Mouse (Mus musculus) E14TG2a.4 (cell line): ENCODE measurements around the gene Gm37240.

Experiments
- H3K27me3 ChIP-seq: 2 replicates; pipeline ENCODE4 v1.6.1; 2014; ENCODE audit warnings: low read length, control low read depth; ENCODE audit not compliant: insufficient read depth
- H3K36me3 ChIP-seq: 2 replicates; pipeline ENCODE4 v1.6.1; 2014; ENCODE audit warnings: low read length, control low read depth; ENCODE audit not compliant: insufficient read depth
- H3K4me1 ChIP-seq: replicated peaks from 2 replicates; pipeline ENCODE4 v1.6.1; 2014; ENCODE audit warnings: low read depth, low read length, control low read depth
- H3K4me3 ChIP-seq: replicated peaks from 2 replicates; pipeline ENCODE4 v1.5.1; 2014; ENCODE audit warnings: mild to moderate bottlenecking, low read length
- H3K9me3 ChIP-seq: 2 replicates; pipeline ENCODE4 v1.6.1; 2014; ENCODE audit warnings: low read length, control low read depth
- CTCF ChIP-seq: conservative IDR thresholded peaks from 2 replicates; pipeline ENCODE4 v1.5.1; 2014; ENCODE audit warnings: low read length
- NANOG ChIP-seq: IDR thresholded peaks from 2 replicates; pipeline ENCODE4 v1.6.1; 2014; ENCODE audit warnings: borderline replicate concordance, low read length, mixed read lengths
- POU5F1 ChIP-seq: IDR thresholded peaks from 2 replicates; pipeline ENCODE4 v1.6.1; 2014; ENCODE audit warnings: low read length, borderline replicate concordance

Gene Gm37240

DNA sequence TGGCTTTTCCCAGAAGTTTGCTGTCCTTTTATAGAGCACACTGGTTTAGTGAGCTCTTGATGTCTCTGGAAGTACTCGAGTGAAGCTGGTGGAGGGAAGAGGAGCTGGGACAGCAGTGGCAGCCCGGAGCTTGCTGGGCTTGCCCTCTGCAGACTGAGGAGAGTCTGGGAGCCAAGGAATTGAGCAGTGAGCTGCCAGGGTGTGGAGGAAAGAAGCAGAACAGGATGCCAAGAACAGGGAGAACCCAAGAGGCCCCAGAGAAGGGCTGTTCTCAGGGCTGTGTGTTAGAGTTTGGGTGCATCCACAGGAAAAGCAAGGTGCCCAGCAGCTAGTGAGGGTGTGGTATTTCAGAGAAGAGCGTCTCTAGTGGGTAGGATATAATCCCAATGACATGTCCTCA lies 245.6 kb downstream of the Gm37240 start:
- H3K4me1 ChIP-seq = no peaks in the 10 kb centered on the region
- no peaks in the 10 kb centered on the region for H3K9me3 ChIP-seq
- H3K4me3 ChIP-seq = no peak overlapping the region
- H3K36me3 ChIP-seq = peaks cover 32% of the 10 kb centered on the region
- H3K27me3 ChIP-seq = no peaks in the 10 kb centered on the region
- no peak for TF ChIP-seq NANOG
- TF ChIP-seq POU5F1 = no peak
- TF ChIP-seq CTCF = no peak

DNA sequence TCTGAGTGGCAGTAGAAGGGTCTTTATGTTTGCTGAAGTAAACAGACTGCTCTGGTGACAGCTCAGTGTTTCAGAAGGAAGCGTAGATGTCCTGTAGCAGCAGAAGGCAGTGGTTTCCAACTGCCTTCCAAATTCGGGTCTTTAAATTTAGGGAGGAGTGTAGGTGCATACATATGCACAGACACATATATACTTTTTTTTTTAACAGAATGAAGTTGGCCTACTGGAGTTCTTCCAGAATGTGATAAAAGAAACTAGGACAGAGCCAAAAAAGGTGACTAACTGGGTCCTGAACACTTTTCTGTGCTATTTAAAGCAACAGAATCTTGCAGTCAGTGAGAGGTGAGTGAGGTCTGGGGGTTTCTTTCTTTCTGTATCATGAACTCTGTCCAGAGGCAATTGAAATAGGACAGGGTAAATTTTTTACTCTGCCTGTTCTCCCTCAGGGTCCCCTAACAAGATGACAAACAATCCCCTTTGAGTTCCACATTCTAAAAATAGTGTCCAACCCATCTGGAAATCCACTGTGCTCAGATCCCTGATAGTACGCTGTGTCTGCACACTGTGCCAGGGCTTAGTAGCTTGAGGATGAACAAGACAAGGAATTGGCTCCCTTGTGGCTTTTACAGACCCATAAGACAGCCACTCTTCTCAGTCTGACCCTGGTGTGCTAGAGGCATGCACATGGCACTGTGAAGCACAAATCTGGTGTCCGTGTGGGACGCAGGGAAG lies 250.4 kb downstream of the Gm37240 start:
- no peaks in the 10 kb centered on the region for H3K9me3 ChIP-seq

DNA sequence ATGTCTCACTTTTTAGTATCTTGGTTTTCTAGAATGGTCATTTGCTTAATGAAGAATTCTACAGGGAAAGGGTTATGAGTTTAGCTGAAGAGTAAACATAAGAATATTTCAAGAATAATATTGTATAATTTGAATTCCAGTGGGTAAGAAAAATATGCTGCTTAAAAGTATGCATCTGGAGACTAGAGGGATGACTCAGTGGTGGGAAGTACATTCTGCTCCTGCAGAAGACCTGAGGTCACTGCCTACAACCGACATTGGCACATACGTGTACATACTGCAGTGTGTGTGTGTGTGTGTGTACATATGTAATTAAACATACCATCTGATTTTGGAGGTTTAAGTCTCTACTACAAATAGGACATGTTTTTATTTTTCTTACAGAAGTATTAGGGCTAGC lies 251.7 kb downstream of the Gm37240 start:
- no peak for TF ChIP-seq POU5F1
- TF ChIP-seq CTCF = no peak
- TF ChIP-seq NANOG = no peak
- Histone ChIP-seq H3K27me3 (no peaks in the 10 kb centered on the region), H3K4me1 (no peaks in the 10 kb centered on the region), H3K9me3 (no peaks in the 10 kb centered on the region), H3K36me3 (peaks cover 48% of the 10 kb centered on the region), H3K4me3 (no peak overlapping the region)

More for the DNA sequence above, 250.4 kb downstream of the Gm37240 start:
- Histone ChIP-seq H3K4me3 (no peak overlapping the region), H3K4me1 (no peaks in the 10 kb centered on the region), H3K36me3 (peaks cover 45% of the 10 kb centered on the region), H3K27me3 (no peaks in the 10 kb centered on the region)
- TF ChIP-seq NANOG = no peak
- no peak for TF ChIP-seq CTCF
- TF ChIP-seq POU5F1 = no peak

DNA sequence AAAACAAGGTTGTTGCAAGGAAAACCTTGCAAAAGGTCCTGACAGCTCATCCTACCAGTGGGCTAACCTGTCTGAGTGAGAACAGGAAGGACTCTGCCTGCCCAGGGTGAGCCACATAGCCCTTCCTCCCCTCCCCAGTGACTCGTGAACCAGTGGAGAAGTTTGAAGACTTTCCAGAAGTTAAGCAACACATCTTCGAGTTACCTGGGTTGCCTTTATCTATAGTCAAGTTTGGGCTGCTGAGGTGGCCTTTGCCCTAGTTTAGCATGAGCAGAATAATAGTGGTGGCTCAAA lies 252.2 kb downstream of the Gm37240 start:
- H3K36me3 ChIP-seq = peaks cover 49% of the 10 kb centered on the region
- no peaks in the 10 kb centered on the region for H3K9me3 ChIP-seq
- H3K4me1 ChIP-seq = no peaks in the 10 kb centered on the region
- H3K4me3 ChIP-seq = no peak overlapping the region
- no peaks in the 10 kb centered on the region for H3K27me3 ChIP-seq
- TF ChIP-seq POU5F1 (no peak), CTCF (no peak), NANOG (no peak)

DNA sequence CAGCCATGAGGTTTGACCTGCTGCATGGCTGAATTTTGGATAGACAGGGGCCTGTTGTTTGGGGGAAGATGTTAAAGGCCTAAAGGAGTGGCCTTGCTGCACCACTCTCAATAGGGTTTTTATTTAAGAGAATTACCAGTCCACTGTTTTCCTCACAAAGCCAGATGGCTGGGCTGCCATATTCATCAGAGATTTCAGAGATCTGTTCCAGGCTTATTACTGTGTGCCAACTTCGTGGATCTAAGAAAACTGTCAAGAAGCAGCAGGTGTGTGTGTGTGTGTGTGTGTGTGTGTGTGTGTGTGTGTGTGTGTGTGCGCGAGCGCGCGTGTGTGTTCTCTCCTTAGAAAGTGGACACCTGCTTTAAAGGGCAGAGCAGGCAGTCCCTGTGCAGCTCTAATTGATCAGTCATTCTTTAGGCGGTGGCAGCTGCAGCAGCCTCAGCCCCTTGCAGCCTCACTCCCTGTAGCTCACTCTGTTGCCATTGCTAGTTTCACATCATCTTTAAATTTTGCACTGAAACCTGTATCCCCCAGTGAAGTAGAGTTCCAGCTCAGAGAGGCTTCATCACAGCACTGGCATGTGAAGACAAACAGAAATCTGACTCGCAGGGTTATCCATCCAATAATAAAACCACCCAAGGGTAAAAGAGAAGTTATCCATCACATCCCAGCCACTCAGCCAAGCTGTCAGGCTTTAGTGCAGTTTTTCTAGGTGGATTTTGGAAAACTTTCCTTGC lies 252.8 kb downstream of the Gm37240 start:
- no peaks in the 10 kb centered on the region for H3K27me3 ChIP-seq
- H3K4me1 ChIP-seq = no peaks in the 10 kb centered on the region

DNA sequence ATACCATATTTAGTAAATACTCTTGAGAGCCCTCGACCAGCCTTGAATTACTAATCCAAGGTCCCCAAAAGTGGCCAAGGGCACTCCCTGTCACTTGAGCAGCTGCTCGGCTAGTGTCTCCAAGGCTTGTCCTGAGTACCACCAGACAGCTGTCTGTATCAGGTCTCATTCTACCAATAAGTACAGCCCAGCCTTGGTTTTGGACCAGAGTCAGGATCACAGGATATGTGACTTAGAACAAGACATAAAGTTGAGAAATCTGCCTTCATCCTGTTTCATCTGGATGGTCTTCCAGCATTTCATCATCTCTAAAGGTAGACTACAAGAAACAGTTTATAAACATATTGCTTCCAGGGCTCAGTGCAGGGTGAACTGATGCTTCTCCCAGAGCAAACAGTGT lies 253.6 kb downstream of the Gm37240 start:
- Histone ChIP-seq H3K36me3 (peaks cover 47% of the 10 kb centered on the region), H3K4me1 (no peaks in the 10 kb centered on the region), H3K27me3 (no peaks in the 10 kb centered on the region), H3K4me3 (no peak overlapping the region), H3K9me3 (no peaks in the 10 kb centered on the region)
- TF ChIP-seq NANOG (no peak), POU5F1 (no peak), CTCF (no peak)

More for the DNA sequence above, 252.8 kb downstream of the Gm37240 start:
- TF ChIP-seq POU5F1 (no peak), CTCF (no peak), NANOG (no peak)
- H3K9me3 ChIP-seq = no peaks in the 10 kb centered on the region
- no peak overlapping the region for H3K4me3 ChIP-seq
- H3K36me3 ChIP-seq = peaks cover 52% of the 10 kb centered on the region

DNA sequence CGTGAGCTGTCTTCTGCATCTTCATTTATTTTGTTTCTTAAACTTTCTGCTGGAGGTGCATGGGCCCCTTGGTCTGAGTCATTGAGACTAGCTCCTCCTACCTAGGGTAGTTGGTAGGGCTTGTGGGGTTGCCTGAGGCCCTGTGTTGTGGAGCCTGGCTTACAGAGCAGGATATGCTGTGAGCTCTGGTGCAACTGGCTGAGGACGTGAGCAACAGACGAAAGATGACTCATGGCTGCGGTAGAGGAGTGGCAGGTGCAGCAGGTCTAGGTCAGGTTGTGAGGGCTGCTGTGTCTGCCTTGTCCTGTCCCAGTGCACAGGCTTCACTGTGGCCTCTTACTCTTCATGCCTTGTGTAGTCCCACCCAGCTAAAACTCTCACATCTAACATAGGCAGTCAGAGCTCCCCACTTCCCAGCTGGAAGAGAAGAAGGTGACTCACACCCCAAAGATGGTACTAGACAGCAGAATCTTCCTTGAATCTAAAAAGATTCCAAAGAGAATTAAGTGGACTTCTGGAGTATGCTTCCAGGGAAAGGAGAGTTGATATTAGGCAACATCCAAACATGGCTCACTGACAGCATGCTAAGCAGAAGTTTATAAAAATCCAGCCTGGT lies 257.3 kb downstream of the Gm37240 start:
- no peak overlapping the region for H3K4me3 ChIP-seq
- no peaks in the 10 kb centered on the region for H3K27me3 ChIP-seq
- TF ChIP-seq NANOG (no peak), CTCF (no peak), POU5F1 (no peak)
- H3K9me3 ChIP-seq = no peaks in the 10 kb centered on the region
- H3K36me3 ChIP-seq = peaks cover 18% of the 10 kb centered on the region; the same call in 1 of the 2 replicates
- no peaks in the 10 kb centered on the region for H3K4me1 ChIP-seq

DNA sequence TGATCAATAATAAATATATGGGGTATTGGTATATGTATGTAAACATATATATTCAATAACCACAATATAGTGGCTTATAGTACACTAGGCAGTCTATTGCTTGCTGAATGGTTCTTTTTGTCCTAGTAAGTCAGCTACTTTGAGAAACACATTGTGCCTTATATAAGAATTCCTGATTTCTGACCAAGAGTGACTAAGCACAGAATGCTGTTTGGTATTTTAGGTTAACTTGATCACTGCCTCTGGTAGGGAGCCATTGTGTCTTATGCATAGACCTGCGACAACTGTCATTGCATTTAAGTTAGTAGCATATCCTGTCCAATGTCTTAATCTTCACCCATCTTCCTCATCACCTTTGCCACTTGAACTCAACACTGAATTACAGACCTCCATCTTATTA lies 267.6 kb downstream of the Gm37240 start:
- TF ChIP-seq NANOG (no peak), POU5F1 (no peak), CTCF (no peak)
- Histone ChIP-seq H3K27me3 (no peaks in the 10 kb centered on the region), H3K9me3 (no peaks in the 10 kb centered on the region), H3K4me1 (no peaks in the 10 kb centered on the region), H3K36me3 (peaks cover 26% of the 10 kb centered on the region), H3K4me3 (no peak overlapping the region)
